Mouse (Mus musculus) G1E (cell line): ENCODE measurements around the gene Rrm2.
"Not testable (repeated sequence)": the region's sequence is repeated elsewhere in the genome, so short reads cannot be mapped to it uniquely, and the experiment has no call there.

Source experiments
- CTCF ChIP-seq: IDR thresholded peaks from 2 replicates; pipeline ENCODE4 v1.5.1; 2012; ENCODE audit warnings: low read depth, low read length, inconsistent platforms, mixed read lengths
- GATA1 ChIP-seq: IDR thresholded peaks from 2 replicates; pipeline ENCODE4 v1.6.1; 2012; ENCODE audit warnings: borderline replicate concordance, low read length, inconsistent platforms, mixed read lengths

DNA sequence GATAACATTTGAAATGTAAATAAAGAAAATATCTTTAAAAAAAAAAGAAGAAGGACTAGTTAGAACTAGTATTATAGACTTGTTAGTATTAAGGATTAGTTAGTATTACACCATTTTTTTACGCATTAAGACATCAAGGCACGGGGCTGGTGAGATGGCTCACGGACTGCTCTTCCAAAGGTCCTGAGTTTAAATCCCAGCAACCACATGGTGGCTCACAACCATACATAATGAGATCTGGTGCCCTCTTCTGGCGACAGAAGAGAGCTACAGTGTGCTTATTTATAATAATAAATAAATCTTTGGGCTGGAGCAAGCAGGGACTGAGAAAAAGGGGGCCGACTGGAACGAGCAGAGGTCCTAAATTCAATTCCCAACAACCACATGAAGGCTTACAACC lies 33.5 kb downstream of the Rrm2 start:
- TF ChIP-seq CTCF: peak; percentile 31; the same call in 1 of the 2 replicates
- not testable (repeated sequence) for TF ChIP-seq GATA1
